Mouse (Mus musculus): ENCODE data around the gene Hyal2. TPM values are rescaled to one million over a fixed set of nuclear protein-coding genes. Genes with fewer than 3 reads are reported as not detected.
A peak's percentile ranks its signal among the peaks of the same experiment; 100 is the strongest.

The Hyal2 gene
- polyA plus RNA-seq, 1 experiment from 2014 or later, result 60.1 TPM

DNA sequence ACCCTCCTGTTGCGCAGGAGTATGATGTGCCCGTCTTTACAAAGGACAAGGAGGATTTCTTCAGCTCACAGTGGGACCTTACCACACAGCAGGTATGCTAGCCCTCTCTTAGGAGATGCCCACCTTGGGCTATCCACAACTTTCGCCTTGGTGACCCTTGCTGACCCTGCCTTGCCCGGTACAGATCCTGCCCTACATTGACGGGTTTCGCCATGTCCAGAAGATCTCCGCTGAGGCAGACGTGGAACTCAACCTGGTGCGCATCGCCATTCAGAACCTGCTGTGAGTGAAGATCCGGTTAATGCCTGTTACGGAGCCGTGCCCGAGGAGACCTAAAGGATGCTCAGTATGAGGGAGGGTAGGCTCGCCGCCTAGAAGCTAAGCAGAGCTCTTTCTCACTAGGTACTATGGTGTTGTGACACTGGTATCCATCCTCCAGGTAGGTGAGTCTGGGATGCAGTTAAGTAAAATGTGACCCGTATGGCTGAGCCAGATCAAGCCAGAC is 23.5 kb upstream of the Hyal2 start:
- Histone ChIP-seq H3K27me3 (replicated peaks; ENCODE audit: control insufficient read depth, insufficient read depth, low read length) (0 out of 2 replicates have a peak, but pooled peaks cover 3% of the 10 kb centered on the region), H3K9ac (ENCODE audit: low read depth, low read length) (no peak overlapping the region), H3K36me3 (ENCODE audit: control insufficient read depth, insufficient read depth, low read length) (peaks cover 20% of the 10 kb centered on the region), H3K27ac (ENCODE audit: low read depth, low read length) (no peak overlapping the region), H3K4me1 (ENCODE audit: control insufficient read depth, insufficient read depth, low read depth, low read length) (peaks cover 31% of the 10 kb centered on the region), H3K4me3 (ENCODE audit: low read length) (no peak overlapping the region), H3K9me3 (ENCODE audit: control insufficient read depth, low read length) (no peaks in the 10 kb centered on the region), H3K4me2 (ENCODE audit: low read length) (no peak overlapping the region)
- WGBS, result 94% methylated on average over 17 of the region's 17 CpGs
- no peak for ATAC-seq

DNA sequence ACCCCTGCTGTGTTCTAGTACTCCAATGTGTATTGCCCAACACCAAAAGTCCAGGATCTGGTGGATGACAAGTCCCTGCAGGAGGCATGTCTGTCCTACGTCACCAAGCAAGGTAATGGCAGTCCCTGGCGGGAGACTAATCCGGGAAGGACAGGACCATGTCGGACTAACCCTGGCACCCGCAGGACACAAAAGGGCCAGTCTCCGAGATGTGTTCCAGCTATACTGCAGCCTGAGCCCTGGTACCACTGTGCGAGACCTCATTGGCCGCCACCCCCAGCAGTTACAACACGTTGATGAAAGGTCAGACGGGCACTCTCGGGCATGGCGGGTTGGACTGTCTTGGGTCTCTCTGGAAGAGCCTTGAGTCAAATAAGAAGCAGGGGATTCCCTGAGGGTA is 23.0 kb upstream of the Hyal2 start:
- WGBS, result 95% methylated on average over 12 of the region's 12 CpGs
- no peak for ATAC-seq
- H3K36me3 ChIP-seq (ENCODE audit: control insufficient read depth, insufficient read depth, low read length), result peaks cover 15% of the 10 kb centered on the region
- no peak overlapping the region for H3K4me2 ChIP-seq (ENCODE audit: low read length)
- H3K27ac ChIP-seq (ENCODE audit: low read depth, low read length), result no peak overlapping the region
- no peaks in the 10 kb centered on the region for H3K9me3 ChIP-seq (ENCODE audit: control insufficient read depth, low read length)
- no peak overlapping the region for H3K9ac ChIP-seq (ENCODE audit: low read depth, low read length)
- H3K27me3 ChIP-seq (replicated peaks; ENCODE audit: control insufficient read depth, insufficient read depth, low read length), result 0 out of 2 replicates have a peak, but pooled peaks cover 5% of the 10 kb centered on the region
- peaks cover 31% of the 10 kb centered on the region for H3K4me1 ChIP-seq (ENCODE audit: control insufficient read depth, insufficient read depth, low read depth, low read length)
- no peak overlapping the region for H3K4me3 ChIP-seq (ENCODE audit: low read length)

DNA sequence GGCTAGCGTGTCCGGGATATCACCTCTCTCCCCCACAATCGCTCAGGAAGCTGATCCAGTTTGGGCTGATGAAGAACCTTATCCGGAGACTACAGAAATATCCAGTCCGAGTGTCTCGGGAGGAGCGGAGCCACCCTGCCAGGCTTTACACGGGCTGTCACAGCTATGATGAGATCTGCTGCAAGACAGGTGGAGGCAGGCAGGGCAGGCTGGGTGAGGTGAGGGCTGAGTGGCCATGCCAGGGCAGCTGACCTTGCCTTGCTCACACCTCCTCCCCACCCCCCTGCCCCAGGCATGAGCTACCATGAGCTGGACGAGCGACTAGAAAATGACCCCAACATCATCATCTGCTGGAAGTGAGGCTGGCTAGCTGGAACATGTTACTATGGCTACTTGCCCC is 22.5 kb upstream of the Hyal2 start:
- Histone ChIP-seq H3K9ac (ENCODE audit: low read depth, low read length) (0 out of 2 replicates have a peak overlapping the region, but pooled peaks have one; percentile 3), H3K27ac (ENCODE audit: low read depth, low read length) (no peak overlapping the region), H3K4me1 (ENCODE audit: control insufficient read depth, insufficient read depth, low read depth, low read length) (peaks cover 31% of the 10 kb centered on the region), H3K36me3 (ENCODE audit: control insufficient read depth, insufficient read depth, low read length) (peaks cover 12% of the 10 kb centered on the region), H3K4me2 (ENCODE audit: low read length) (no peak overlapping the region), H3K27me3 (replicated peaks; ENCODE audit: control insufficient read depth, insufficient read depth, low read length) (0 out of 2 replicates have a peak, but pooled peaks cover 6% of the 10 kb centered on the region), H3K9me3 (ENCODE audit: control insufficient read depth, low read length) (no peaks in the 10 kb centered on the region), H3K4me3 (ENCODE audit: low read length) (no peak overlapping the region)
- no peak for ATAC-seq
- 90% methylated on average over 10 of the region's 10 CpGs for WGBS

DNA sequence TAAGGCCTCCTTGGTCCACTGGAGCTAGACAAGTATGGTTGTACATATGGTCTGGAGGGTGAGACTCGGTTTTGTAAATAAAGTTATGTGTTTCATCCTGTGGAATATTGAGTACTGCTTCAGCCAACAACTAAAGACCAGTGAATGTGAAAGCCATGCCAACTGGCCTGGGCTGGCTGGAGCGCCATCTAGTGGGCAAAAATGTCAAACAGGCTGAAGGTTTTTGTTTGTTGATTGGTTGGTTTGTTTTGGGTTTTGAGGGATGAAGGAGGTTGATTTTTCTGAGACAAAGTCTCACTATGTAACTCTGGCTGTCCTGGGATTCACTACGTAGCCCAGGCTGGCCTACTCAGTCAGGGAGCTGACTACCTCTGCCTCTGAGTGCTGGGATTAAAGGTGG is 22.1 kb upstream of the Hyal2 start:
- WGBS, result 7% methylated on average over 3 of the region's 3 CpGs

DNA sequence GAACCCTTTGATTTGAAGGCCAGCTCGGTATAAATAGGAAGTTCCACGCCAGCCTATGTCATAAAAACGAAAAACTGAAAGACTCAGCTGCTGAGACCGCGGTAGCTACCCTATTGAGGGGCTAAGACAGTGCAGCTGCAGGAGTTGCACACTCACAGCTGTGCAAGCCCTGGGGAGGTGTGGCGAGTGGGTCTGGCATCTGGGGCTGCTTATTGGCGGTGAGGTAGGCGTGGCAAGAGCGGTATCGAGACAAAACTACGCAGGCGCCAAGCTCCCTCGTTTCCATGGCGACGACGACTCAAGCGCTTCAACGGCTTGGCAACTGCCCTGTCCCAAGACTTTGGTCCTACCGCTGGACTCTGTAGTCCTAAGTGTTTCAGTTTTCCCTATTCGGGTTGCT is 20.7 kb upstream of the Hyal2 start, which contains the start of gene Zmynd10:
Gene Zmynd10 (plus strand): TSS at position 273 of the 400 bp plus-strand sequence.
- H3K4me2 ChIP-seq (ENCODE audit: low read length), result peak within 1 kb of the TSS; percentile 55
- 3% methylated on average over 20 of the region's 20 CpGs for WGBS
- H3K27ac ChIP-seq (ENCODE audit: low read depth, low read length), result peak within 1 kb of the TSS; percentile 17; the same call in 1 of the 2 replicates
- H3K9me3 ChIP-seq (ENCODE audit: control insufficient read depth, low read length), result no peaks in the 10 kb centered on the region
- peaks cover 35% of the 10 kb centered on the region for H3K4me1 ChIP-seq (ENCODE audit: control insufficient read depth, insufficient read depth, low read depth, low read length)
- peaks cover 12% of the 10 kb centered on the region for H3K36me3 ChIP-seq (ENCODE audit: control insufficient read depth, insufficient read depth, low read length)
- peak within 1 kb of the TSS; percentile 48 for H3K9ac ChIP-seq (ENCODE audit: low read depth, low read length)
- peak; percentile 63 for ATAC-seq
- H3K27me3 ChIP-seq (replicated peaks; ENCODE audit: control insufficient read depth, insufficient read depth, low read length), result peaks cover 19% of the 10 kb centered on the region
- peak within 1 kb of the TSS; percentile 17 for H3K4me3 ChIP-seq (ENCODE audit: low read length)

More for the DNA sequence above, 22.1 kb upstream of the Hyal2 start:
- Histone ChIP-seq H3K9ac (ENCODE audit: low read depth, low read length) (no peak overlapping the region), H3K27ac (ENCODE audit: low read depth, low read length) (no peak overlapping the region), H3K9me3 (ENCODE audit: control insufficient read depth, low read length) (no peaks in the 10 kb centered on the region), H3K4me2 (ENCODE audit: low read length) (no peak overlapping the region), H3K4me3 (ENCODE audit: low read length) (no peak overlapping the region), H3K36me3 (ENCODE audit: control insufficient read depth, insufficient read depth, low read length) (peaks cover 12% of the 10 kb centered on the region), H3K27me3 (replicated peaks; ENCODE audit: control insufficient read depth, insufficient read depth, low read length) (peaks cover 8% of the 10 kb centered on the region; the same call in 1 of the 2 replicates), H3K4me1 (ENCODE audit: control insufficient read depth, insufficient read depth, low read depth, low read length) (peaks cover 31% of the 10 kb centered on the region)
- ATAC-seq, result no peak

DNA sequence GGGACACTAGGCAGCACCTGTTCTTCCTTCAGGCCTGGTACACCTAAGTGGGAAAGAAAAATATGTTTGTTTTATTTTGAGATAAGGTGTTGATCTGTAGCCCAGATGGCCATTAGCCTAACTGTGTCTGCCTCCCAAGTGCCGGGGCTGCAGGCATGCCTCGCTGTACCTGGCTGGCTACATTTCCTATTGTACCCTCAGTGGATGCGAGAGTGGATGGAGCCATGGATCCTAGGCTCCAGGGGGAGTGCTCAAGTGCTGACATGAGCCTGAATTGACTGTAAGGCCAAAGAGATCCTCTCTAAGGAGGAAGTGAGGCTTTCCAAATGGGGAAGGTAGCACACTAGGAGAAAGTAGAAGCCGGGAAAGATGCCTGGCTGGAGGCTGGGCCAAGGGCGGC is 19.8 kb upstream of the Hyal2 start:
- WGBS, result 81% methylated on average over 5 of the region's 5 CpGs
- H3K27me3 ChIP-seq (replicated peaks; ENCODE audit: control insufficient read depth, insufficient read depth, low read length), result peaks cover 23% of the 10 kb centered on the region

DNA sequence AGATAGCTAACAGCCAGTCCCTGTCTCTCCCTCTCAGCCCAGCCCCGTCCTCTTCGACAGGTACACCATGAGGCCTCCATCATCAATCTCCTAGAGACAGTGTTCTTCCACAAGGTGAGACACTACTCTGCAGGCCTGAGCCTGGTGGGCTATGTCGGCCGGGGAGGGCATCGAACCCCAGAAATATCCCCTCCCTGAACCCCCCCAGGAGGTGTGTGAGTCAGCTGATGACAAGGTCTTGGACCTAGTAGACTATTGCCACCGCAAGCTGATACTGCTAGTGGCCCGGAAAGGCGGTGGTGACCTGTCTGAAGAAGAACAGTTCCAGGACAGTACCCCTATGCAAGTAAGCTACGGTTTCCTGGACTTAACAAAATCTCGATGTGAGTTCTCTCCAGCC is 18.9 kb upstream of the Hyal2 start:
- Histone ChIP-seq H3K4me1 (ENCODE audit: control insufficient read depth, insufficient read depth, low read depth, low read length) (peaks cover 31% of the 10 kb centered on the region), H3K27me3 (replicated peaks; ENCODE audit: control insufficient read depth, insufficient read depth, low read length) (peaks cover 24% of the 10 kb centered on the region)
- WGBS, result 91% methylated on average over 10 of the region's 10 CpGs

More for the DNA sequence above, 19.8 kb upstream of the Hyal2 start:
- Histone ChIP-seq H3K27ac (ENCODE audit: low read depth, low read length) (no peak overlapping the region), H3K9me3 (ENCODE audit: control insufficient read depth, low read length) (no peaks in the 10 kb centered on the region), H3K36me3 (ENCODE audit: control insufficient read depth, insufficient read depth, low read length) (peaks cover 12% of the 10 kb centered on the region), H3K9ac (ENCODE audit: low read depth, low read length) (no peak overlapping the region), H3K4me2 (ENCODE audit: low read length) (no peak overlapping the region), H3K4me1 (ENCODE audit: control insufficient read depth, insufficient read depth, low read depth, low read length) (peaks cover 28% of the 10 kb centered on the region), H3K4me3 (ENCODE audit: low read length) (no peak overlapping the region)
- no peak for ATAC-seq

DNA sequence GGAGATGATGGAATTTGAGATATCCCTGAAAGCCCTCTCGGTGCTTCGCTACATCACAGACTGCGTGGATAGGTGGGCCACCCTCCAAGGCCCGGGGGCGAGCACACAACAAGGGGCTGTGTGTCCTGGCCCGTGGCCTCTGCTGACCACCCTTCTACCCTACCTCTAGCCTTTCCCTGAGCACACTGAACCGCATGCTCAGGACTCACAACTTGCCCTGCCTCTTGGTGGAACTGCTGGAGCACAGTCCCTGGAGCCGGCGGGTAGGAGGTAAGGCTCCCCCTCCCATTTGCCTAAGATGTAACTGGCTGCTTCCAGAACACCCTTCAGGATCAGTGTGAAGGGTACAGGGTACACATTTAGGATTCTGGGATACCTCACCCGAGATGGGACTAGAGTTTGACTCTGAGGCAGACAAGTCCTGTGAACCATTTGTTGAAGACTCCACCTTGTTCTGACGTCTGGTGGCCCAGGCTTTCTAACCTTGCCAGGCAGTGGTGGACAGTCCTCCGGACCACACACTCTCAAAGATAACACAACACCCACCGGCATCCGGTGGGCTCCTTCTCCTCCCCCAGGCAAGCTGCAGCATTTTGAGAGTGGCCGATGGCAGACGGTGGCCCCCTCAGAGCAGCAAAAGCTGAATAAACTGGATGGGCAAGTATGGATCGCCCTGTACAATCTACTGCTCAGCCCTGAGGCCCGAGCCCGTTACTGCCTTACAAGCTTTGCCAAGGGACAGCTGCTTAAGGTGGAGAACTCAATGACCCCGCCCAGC is 18.3 kb upstream of the Hyal2 start:
- Histone ChIP-seq H3K27me3 (replicated peaks; ENCODE audit: control insufficient read depth, insufficient read depth, low read length) (peaks cover 24% of the 10 kb centered on the region), H3K4me1 (ENCODE audit: control insufficient read depth, insufficient read depth, low read depth, low read length) (peaks cover 32% of the 10 kb centered on the region), H3K36me3 (ENCODE audit: control insufficient read depth, insufficient read depth, low read length) (peaks cover 5% of the 10 kb centered on the region), H3K9ac (ENCODE audit: low read depth, low read length) (no peak overlapping the region), H3K4me2 (ENCODE audit: low read length) (no peak overlapping the region), H3K9me3 (ENCODE audit: control insufficient read depth, low read length) (no peaks in the 10 kb centered on the region), H3K4me3 (ENCODE audit: low read length) (no peak overlapping the region), H3K27ac (ENCODE audit: low read depth, low read length) (no peak overlapping the region)
- WGBS, result 85% methylated on average over 20 of the region's 20 CpGs
- ATAC-seq, result no peak

More for the DNA sequence above, 18.9 kb upstream of the Hyal2 start:
- H3K36me3 ChIP-seq (ENCODE audit: control insufficient read depth, insufficient read depth, low read length), result peaks cover 12% of the 10 kb centered on the region
- no peak for ATAC-seq
- no peak overlapping the region for H3K4me2 ChIP-seq (ENCODE audit: low read length)
- no peaks in the 10 kb centered on the region for H3K9me3 ChIP-seq (ENCODE audit: control insufficient read depth, low read length)
- no peak overlapping the region for H3K9ac ChIP-seq (ENCODE audit: low read depth, low read length)
- no peak overlapping the region for H3K4me3 ChIP-seq (ENCODE audit: low read length)
- no peak overlapping the region for H3K27ac ChIP-seq (ENCODE audit: low read depth, low read length)

DNA sequence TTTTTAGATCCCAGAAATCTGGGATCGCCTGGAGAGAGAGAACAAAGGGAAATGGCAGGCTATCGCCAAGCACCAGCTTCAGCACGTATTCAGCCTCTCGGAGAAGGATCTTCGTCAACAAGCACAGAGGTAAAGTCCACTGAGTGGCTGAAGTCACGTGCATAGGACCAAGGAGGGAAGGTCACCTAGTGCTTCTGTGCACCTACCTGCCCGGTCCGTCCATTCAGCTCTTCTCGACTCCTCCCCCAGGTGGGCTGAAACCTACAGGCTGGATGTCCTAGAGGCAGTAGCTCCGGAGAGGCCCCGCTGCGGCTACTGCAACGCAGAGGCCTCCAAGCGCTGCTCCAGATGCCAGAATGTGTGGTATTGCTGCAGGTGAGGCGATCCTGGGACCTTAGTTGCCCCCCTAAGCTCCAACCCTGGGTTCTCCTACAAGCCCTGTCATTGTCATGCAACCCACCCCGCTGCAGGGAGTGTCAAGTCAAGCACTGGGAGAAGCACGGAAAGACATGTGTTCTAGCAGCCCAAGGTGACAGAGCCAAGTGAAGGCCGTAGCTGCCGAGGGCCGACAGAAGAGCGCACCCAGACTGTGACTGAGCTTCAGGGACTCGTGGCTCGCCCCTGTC is 17.1 kb upstream of the Hyal2 start:
- WGBS, result 33% methylated on average over 23 of the region's 23 CpGs
- no peak overlapping the region for H3K27ac ChIP-seq (ENCODE audit: low read depth, low read length)
- no peaks in the 10 kb centered on the region for H3K36me3 ChIP-seq (ENCODE audit: control insufficient read depth, insufficient read depth, low read length)
- ATAC-seq, result no peak
- H3K9me3 ChIP-seq (ENCODE audit: control insufficient read depth, low read length), result no peaks in the 10 kb centered on the region
- peak overlapping the region; percentile 43; the same call in 1 of the 2 replicates for H3K4me3 ChIP-seq (ENCODE audit: low read length)
- no peak overlapping the region for H3K9ac ChIP-seq (ENCODE audit: low read depth, low read length)
- peak overlapping the region; percentile 73 for H3K4me2 ChIP-seq (ENCODE audit: low read length)
- H3K27me3 ChIP-seq (replicated peaks; ENCODE audit: control insufficient read depth, insufficient read depth, low read length), result peaks cover 24% of the 10 kb centered on the region
- peaks cover 31% of the 10 kb centered on the region for H3K4me1 ChIP-seq (ENCODE audit: control insufficient read depth, insufficient read depth, low read depth, low read length)

All from hindbrain, embryonic 16.5 days (tissue).